Mouse (Mus musculus): ENCODE results near the gene Neto2. TPM values are rescaled to one million over a fixed set of nuclear protein-coding genes. Genes with fewer than 3 reads are reported as not detected.

Gene Neto2
- 0.09 and 0.14 TPM in 2 replicates for polyA plus RNA-seq (2012; rRNA removed)

DNA sequence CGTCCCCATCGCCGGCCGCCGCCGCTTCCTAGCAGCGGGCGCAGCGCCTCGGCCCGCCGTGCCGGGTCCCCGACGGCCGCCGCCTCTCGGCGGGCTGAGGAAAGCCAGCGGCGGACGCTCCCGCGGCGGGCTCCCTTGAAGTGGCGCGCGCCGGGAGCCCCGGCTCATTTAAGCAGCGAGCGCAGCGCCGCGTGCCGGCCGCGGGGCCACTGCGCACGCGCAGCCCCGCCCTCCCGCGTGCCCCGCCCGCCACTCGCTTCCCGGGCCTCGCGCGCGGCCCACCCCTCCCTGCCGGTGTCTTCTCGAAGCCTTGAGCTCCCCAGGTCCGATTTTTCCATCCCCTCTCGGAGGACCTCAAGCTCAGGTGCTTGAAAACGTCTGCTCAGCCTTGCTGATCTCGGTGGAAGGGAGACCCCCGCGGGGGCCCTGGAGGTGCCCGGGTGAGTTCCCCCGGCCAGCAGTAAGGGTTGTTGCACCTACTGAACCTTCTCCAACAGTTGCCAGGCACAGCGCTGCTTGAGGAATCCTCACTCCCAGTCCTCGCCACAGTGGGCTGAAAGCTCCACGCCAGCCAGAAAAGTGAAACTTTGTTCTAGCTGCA is at the start of gene Neto2:
TSS of gene Neto2 (minus strand) at position 174 of the 601 bp plus-strand sequence.
- DNase-seq: peak; percentile 68
- Histone ChIP-seq H3K36me3 (ENCODE audit: control insufficient read depth, insufficient read depth, low read length) (no peaks in the 10 kb centered on the region), H3K27me3 (replicated peaks; ENCODE audit: control insufficient read depth, insufficient read depth, low read length) (peaks cover 3% of the 10 kb centered on the region; the same call in 1 of the 2 replicates), H3K4me1 (ENCODE audit: control insufficient read depth, insufficient read depth, low read length) (0 out of 2 replicates have a peak, but pooled peaks cover 3% of the 10 kb centered on the region), H3K27ac (ENCODE audit: insufficient read depth, low read depth, low read length) (no peak within 1 kb of the TSS), H3K4me3 (ENCODE audit: insufficient read depth, low read depth, low read length) (peak within 1 kb of the TSS; percentile 63)
- no peak for TF ChIP-seq POLR2A (IDR thresholded peaks at IDR 0.05; ENCODE audit: low read depth, low read length)
- no peak for TF ChIP-seq CTCF (conservative IDR thresholded peaks at IDR 0.05; ENCODE audit: insufficient read depth, insufficient read length, low read depth, low read length)
- WGBS: 4% methylated on average over 46 of the region's 65 CpGs

DNA sequence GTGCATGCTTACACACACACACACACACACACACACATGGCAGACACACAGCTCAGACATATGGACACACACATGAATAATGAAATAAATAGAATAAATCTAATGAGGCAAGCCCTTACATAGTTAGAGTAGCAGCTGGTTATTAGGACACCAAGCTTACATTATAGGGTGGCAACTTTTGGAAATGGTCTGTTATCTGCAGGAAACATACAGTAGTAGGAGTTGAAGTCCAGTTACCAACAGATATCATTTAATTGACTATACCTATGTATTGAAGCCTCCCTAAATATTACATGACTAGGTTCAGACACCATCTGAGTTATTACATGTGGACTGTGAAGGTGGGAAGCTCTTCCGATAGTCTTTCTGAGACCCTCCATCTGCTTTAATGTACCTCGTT is 44.3 kb upstream of the Neto2 start:
- Histone ChIP-seq H3K4me3 (ENCODE audit: insufficient read depth, low read depth, low read length) (no peak overlapping the region), H3K36me3 (ENCODE audit: control insufficient read depth, insufficient read depth, low read length) (no peaks in the 10 kb centered on the region), H3K4me1 (ENCODE audit: control insufficient read depth, insufficient read depth, low read length) (no peaks in the 10 kb centered on the region), H3K27ac (ENCODE audit: insufficient read depth, low read depth, low read length) (no peak overlapping the region), H3K27me3 (replicated peaks; ENCODE audit: control insufficient read depth, insufficient read depth, low read length) (no peaks in the 10 kb centered on the region)
- no peak for DNase-seq
- TF ChIP-seq POLR2A (IDR thresholded peaks at IDR 0.05; ENCODE audit: low read depth, low read length): no peak
- TF ChIP-seq CTCF (conservative IDR thresholded peaks at IDR 0.05; ENCODE audit: insufficient read depth, insufficient read length, low read depth, low read length): no peak
- 97% methylated on average over 2 of the region's 2 CpGs for WGBS

DNA sequence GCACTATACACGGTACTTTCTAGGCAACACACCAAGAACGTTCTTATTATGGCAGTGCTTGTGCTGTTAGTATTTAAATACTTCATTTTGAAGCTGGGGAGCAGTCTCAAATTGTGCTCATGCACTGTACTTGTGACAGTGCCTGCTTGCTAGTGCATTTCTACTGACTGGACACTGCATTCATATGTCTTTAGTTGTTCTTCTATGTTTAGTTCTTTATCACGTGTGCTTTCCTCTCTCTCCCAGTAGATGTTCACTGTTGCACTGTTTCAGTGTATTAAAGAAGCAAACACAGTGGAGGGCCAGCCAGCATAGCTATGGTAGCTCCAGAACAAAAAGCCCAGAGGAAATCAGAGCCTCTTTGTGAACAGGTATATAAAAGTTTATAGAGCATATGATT is 29.8 kb upstream of the Neto2 start:
- TF ChIP-seq POLR2A (IDR thresholded peaks at IDR 0.05; ENCODE audit: low read depth, low read length) (no peak), CTCF (conservative IDR thresholded peaks at IDR 0.05; ENCODE audit: insufficient read depth, insufficient read length, low read depth, low read length) (no peak)
- DNase-seq: no peak
- WGBS: 90% methylated on average over 3 of the region's 3 CpGs
- H3K27ac ChIP-seq (ENCODE audit: insufficient read depth, low read depth, low read length): no peak overlapping the region
- H3K4me1 ChIP-seq (ENCODE audit: control insufficient read depth, insufficient read depth, low read length): no peaks in the 10 kb centered on the region
- no peaks in the 10 kb centered on the region for H3K27me3 ChIP-seq (replicated peaks; ENCODE audit: control insufficient read depth, insufficient read depth, low read length)
- no peak overlapping the region for H3K4me3 ChIP-seq (ENCODE audit: insufficient read depth, low read depth, low read length)
- peaks cover 4% of the 10 kb centered on the region for H3K36me3 ChIP-seq (ENCODE audit: control insufficient read depth, insufficient read depth, low read length)

DNA sequence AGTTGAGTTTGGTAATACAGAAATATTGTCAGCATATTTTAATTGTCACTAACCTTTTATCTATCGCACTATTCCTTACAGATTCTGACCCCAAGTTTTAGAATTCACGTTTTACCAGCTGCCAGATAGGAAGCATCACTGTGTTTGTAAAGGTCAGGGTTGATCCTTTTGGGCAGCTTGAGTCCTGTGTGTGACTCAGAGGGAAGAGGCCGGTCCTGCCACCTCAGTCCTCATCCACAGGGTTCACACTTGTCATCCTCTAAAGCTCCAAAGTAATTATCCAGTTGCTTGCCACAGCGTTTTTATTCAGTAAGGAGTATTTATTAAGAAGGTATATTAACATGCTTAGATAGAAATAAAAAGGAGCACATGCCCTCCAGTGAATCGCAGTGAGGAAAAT is 16.5 kb upstream of the Neto2 start:
- no peaks in the 10 kb centered on the region for H3K27me3 ChIP-seq (replicated peaks; ENCODE audit: control insufficient read depth, insufficient read depth, low read length)
- H3K27ac ChIP-seq (ENCODE audit: insufficient read depth, low read depth, low read length): no peak overlapping the region
- no peaks in the 10 kb centered on the region for H3K4me1 ChIP-seq (ENCODE audit: control insufficient read depth, insufficient read depth, low read length)
- H3K4me3 ChIP-seq (ENCODE audit: insufficient read depth, low read depth, low read length): no peak overlapping the region
- H3K36me3 ChIP-seq (ENCODE audit: control insufficient read depth, insufficient read depth, low read length): no peaks in the 10 kb centered on the region; the same call in none of the 2 replicates
- TF ChIP-seq CTCF (conservative IDR thresholded peaks at IDR 0.05; ENCODE audit: insufficient read depth, insufficient read length, low read depth, low read length) (no peak), POLR2A (IDR thresholded peaks at IDR 0.05; ENCODE audit: low read depth, low read length) (no peak)
- DNase-seq: no peak
- WGBS: 83% methylated on average over 5 of the region's 5 CpGs

DNA sequence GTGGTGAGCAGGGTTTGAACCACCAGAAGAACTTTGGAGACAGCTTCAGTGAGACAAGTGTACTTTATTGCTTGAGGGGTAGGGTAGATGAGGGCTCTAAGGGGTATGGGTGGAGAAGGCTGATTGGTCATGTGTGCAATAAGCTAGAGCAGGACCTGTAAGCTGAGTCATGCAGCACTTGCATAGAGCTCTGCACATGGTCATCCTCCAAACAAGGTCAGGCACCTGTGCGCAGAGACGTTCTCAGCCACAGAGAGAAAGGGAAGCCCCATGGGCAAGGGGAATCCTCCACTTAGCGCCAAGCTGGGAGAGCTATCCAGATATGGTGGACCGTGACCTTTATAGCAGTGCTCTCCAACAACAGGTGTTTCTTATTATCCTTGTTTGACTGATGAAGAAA is 16.0 kb upstream of the Neto2 start:
- WGBS: 89% methylated on average over 4 of the region's 4 CpGs

DNA sequence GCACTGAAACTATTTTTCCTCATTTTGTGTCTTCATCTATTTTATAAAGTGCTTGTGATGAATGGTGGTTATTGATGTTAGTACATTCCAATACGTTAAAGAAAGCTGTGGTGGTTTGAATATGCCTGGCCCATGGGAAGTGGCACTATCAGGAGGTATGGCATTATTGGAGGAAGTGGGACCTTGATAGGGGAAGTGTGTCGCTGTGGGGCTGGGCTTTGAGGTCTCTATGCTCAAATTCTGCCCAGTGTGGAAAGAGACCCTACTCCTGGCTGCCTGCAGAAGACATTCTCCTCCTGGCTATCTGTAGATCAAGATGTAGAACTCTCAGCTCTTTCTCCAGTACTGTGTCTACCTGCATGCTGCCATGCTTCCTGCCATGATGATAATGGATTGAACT is 6.3 kb upstream of the Neto2 start:
- H3K27ac ChIP-seq (ENCODE audit: insufficient read depth, low read depth, low read length): no peak overlapping the region
- no peaks in the 10 kb centered on the region for H3K4me1 ChIP-seq (ENCODE audit: control insufficient read depth, insufficient read depth, low read length)
- H3K27me3 ChIP-seq (replicated peaks; ENCODE audit: control insufficient read depth, insufficient read depth, low read length): peaks cover 1% of the 10 kb centered on the region; the same call in 1 of the 2 replicates
- H3K4me3 ChIP-seq (ENCODE audit: insufficient read depth, low read depth, low read length): no peak overlapping the region
- DNase-seq: no peak
- H3K36me3 ChIP-seq (ENCODE audit: control insufficient read depth, insufficient read depth, low read length): no peaks in the 10 kb centered on the region
- TF ChIP-seq POLR2A (IDR thresholded peaks at IDR 0.05; ENCODE audit: low read depth, low read length): no peak
- TF ChIP-seq CTCF (conservative IDR thresholded peaks at IDR 0.05; ENCODE audit: insufficient read depth, insufficient read length, low read depth, low read length): no peak
- WGBS: 89% methylated on average over 2 of the region's 2 CpGs

More for the DNA sequence above, 16.0 kb upstream of the Neto2 start:
- no peaks in the 10 kb centered on the region for H3K27me3 ChIP-seq (replicated peaks; ENCODE audit: control insufficient read depth, insufficient read depth, low read length)
- TF ChIP-seq POLR2A (IDR thresholded peaks at IDR 0.05; ENCODE audit: low read depth, low read length): no peak
- no peaks in the 10 kb centered on the region for H3K4me1 ChIP-seq (ENCODE audit: control insufficient read depth, insufficient read depth, low read length)
- H3K4me3 ChIP-seq (ENCODE audit: insufficient read depth, low read depth, low read length): no peak overlapping the region
- no peaks in the 10 kb centered on the region; the same call in none of the 2 replicates for H3K36me3 ChIP-seq (ENCODE audit: control insufficient read depth, insufficient read depth, low read length)
- DNase-seq: no peak
- H3K27ac ChIP-seq (ENCODE audit: insufficient read depth, low read depth, low read length): no peak overlapping the region

DNA sequence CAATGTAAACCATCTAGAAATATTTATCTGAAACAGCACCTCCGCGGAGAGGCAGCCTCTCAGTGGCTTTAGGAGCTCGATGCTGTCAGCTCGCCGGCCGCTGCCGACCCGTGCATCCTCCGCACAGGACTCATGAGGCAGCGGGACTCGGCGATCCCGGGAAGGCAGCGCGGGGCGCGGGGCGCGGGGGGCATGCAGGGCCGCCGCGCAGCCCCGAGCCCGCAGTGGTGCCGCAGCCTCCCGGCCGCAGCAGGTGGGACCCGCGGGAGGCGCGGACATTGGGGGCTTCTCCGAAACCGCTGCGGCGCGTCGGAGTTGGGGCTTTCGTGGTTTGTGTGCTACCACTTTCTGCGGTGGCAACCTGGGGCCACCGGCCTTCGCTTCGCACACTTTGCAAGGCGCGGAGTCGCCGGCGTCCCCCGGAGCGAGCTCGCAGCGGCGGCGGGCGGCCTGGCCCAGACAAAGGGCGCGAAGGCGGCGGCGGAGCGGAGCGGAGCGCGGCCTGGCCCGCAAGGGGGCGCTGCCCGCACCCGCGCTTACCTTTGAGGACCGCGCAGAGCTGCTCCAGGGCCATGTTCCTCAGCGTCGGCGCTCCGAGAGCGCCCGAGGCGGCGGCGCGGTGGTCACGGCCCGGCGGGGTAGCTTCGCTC is 498 bp downstream of the Neto2 start:
- peak; percentile 22 for DNase-seq

More for the DNA sequence above, 498 bp downstream of the Neto2 start:
- no peak overlapping the region for H3K27ac ChIP-seq (ENCODE audit: insufficient read depth, low read depth, low read length)
- no peaks in the 10 kb centered on the region for H3K36me3 ChIP-seq (ENCODE audit: control insufficient read depth, insufficient read depth, low read length)
- WGBS: 1% methylated on average over 84 of the region's 84 CpGs
- TF ChIP-seq POLR2A (IDR thresholded peaks at IDR 0.05; ENCODE audit: low read depth, low read length): no peak
- peak; percentile 28; the same call in 1 of the 2 replicates for TF ChIP-seq CTCF (conservative IDR thresholded peaks at IDR 0.05; ENCODE audit: insufficient read depth, insufficient read length, low read depth, low read length)
- H3K27me3 ChIP-seq (replicated peaks; ENCODE audit: control insufficient read depth, insufficient read depth, low read length): peaks cover 2% of the 10 kb centered on the region; the same call in 1 of the 2 replicates
- 0 out of 2 replicates have a peak, but pooled peaks cover 3% of the 10 kb centered on the region for H3K4me1 ChIP-seq (ENCODE audit: control insufficient read depth, insufficient read depth, low read length)
- H3K4me3 ChIP-seq (ENCODE audit: insufficient read depth, low read depth, low read length): peak overlapping the region; percentile 63

All from kidney, adult 2 months (tissue).